Mouse (Mus musculus) erythroblast, embryonic 14.5 days (primary cell): ENCODE measurements around the gene Ddx18.

Experiments
- GATA1 ChIP-seq: IDR thresholded peaks from 2 replicates; pipeline ENCODE4 v1.6.1; 2012; ENCODE audit warnings: low read length, inconsistent platforms, mixed read lengths
- TAL1 ChIP-seq: IDR thresholded peaks from 3 replicates; pipeline ENCODE4 v1.6.1; 2012; ENCODE audit warnings: low read length, inconsistent platforms, mixed read lengths

- TF ChIP-seq TAL1 (no peak), GATA1 (no peak)
These were observed 27.4 kb downstream of the Ddx18 start for GRCm38 (mm10) chr1:121540361-121540760.
